ENCODE assay signal across 8 mouse cellular contexts in the genomic region with DNA sequence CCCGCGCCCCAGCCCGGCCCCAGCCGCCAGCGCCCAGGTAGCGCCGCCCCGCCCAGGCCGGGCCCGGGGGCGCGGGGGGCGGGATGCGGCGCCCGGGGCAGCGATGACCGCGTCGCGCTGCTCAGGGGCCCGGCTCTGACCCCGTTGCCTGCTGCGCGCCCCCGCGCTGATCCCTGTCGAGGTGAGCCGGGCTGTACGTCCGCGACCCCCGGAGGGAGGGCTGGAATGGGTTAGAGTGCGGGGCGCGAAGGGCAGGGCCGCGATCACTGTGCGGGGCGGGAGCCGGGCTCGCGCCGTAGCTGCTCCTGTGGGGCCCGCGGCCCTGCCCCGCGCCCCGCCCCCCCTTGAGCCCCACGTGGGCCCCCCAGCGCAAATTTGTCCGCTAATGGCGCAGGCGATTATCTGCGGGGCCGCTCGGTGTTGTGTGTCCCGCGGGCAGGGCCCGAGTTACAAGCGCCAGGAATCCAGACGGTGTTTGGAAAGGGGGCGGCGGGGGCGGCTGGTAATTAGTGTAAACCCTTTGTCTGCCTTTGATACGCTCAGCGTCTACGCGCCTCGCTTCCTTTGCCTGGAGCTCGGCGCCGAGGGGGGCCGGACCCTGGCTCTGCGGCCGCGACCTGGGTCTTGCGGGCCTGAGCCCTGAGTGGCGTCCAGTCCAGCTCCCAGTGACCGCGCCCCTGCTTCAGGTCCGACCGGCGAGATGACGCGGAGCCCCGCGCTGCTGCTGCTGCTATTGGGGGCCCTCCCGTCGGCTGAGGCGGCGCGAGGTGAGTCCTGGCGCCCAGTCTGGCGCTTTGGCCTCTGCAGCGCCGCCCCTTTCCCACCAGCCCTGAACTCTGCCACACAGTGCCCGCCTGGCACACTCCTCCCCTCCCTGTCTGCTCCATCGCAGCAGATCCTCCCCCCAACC. TPM values are rescaled to one million over a fixed set of nuclear protein-coding genes. Genes with fewer than 3 reads are reported as not detected.
DNase-seq lines count a peak whose midpoint lies in the region; ATAC-seq and TF ChIP-seq lines count a peak whose summit lies in the region.

No protein-coding gene starts in this region.

- H3K4me3 ChIP-seq in lung, adult 2 months (replicated peaks; ENCODE audit: extremely low read depth, low read depth, low read length) = peak overlapping the region; percentile 80
- peak overlapping the region; percentile 68 for H3K4me3 ChIP-seq in neural tube, embryonic 14.5 days (ENCODE audit: low read depth, low read length)

- ATAC-seq in neural tube, embryonic 14.5 days (ENCODE audit: low read depth) = peak; percentile 45

- peak; percentile 73 to 83 for DNase-seq in adrenal gland, adult (ENCODE audit: inconsistent age in 2 of 2, low spot score in 1 of 2)
- DNase-seq in adrenal gland, adult 8-10 months = no peak
- peak; percentile 70 to 71 for DNase-seq in adrenal gland, postnatal 36 days
- DNase-seq in forelimb bud, embryonic 11.5 days (ENCODE audit: low read depth, low spot score) = peak; percentile 23
- peak; percentile 68 for DNase-seq in kidney, adult 11 months
- DNase-seq in lung, adult 2 months = peak; percentile 53
- peak; percentile 41 for DNase-seq in urinary bladder, postnatal 14 days (ENCODE audit: low spot score)

- WGBS in lung, adult 2 months = under 1% methylated on average over 93 of the region's 99 CpGs
- WGBS in neural tube, embryonic 14.5 days = under 1% methylated on average over 69 of the region's 99 CpGs

- H3K36me3 ChIP-seq in neural tube, embryonic 14.5 days (ENCODE audit: control insufficient read depth, insufficient read depth, low read length) = no peaks in the 10 kb centered on the region

- no peak overlapping the region for H3K27ac ChIP-seq in neural tube, embryonic 14.5 days (ENCODE audit: low read depth, low read length)

- peaks cover 6% of the 10 kb centered on the region; the same call in 1 of the 2 replicates for H3K4me1 ChIP-seq in lung, adult 2 months (ENCODE audit: control insufficient read depth, insufficient read depth, low read length)
- 0 out of 2 replicates have a peak, but pooled peaks cover 4% of the 10 kb centered on the region for H3K4me1 ChIP-seq in neural tube, embryonic 14.5 days (ENCODE audit: control insufficient read depth, insufficient read depth, low read length)

- no peaks in the 10 kb centered on the region for H3K9me3 ChIP-seq in neural tube, embryonic 14.5 days (ENCODE audit: control insufficient read depth, low read length)

- peak overlapping the region; percentile 99 for H3K4me2 ChIP-seq in neural tube, embryonic 14.5 days (ENCODE audit: low read depth, low read length)

- H3K9ac ChIP-seq in neural tube, embryonic 14.5 days (replicated peaks; ENCODE audit: low read depth, low read length) = peak overlapping the region; percentile 42

- H3K27me3 ChIP-seq in neural tube, embryonic 14.5 days (ENCODE audit: control insufficient read depth, insufficient read depth, low read length) = peaks cover 6% of the 10 kb centered on the region; the same call in 1 of the 2 replicates

- no peak for TF ChIP-seq CTCF in lung, adult 2 months (IDR thresholded peaks at IDR 0.05; ENCODE audit: insufficient read depth, low read length)

- no peak for TF ChIP-seq POLR2A in lung, adult 2 months (IDR thresholded peaks at IDR 0.05; ENCODE audit: borderline replicate concordance, extremely low read depth, low read depth, low read length)

RNA-seq across cellular contexts. Expression of a gene that starts 2.4 kb away (rescaled TPM):
- 10 to 100 TPM; 29.5 to 52.6 (median 34.7) TPM for total RNA-seq in adrenal gland, adult 8-10 months (2022)
- total RNA-seq in adrenal gland, postnatal 36 days (2021) = 10 to 100 TPM; 45.8 to 47.5 TPM
- polyA plus RNA-seq in lung, adult 2 months (2012; rRNA removed) = 48.5 and 48.7 TPM in 2 replicates
- polyA plus RNA-seq in neural tube, embryonic 14.5 days (2014; fragmentation: Nextera tagmentation; extraction: Ambion mirVana) = 6.5 and 7.0 TPM in 2 replicates

RNA-seq across cellular contexts. Expression of a gene that starts 19.2 kb away (rescaled TPM):
- total RNA-seq in adrenal gland, adult 8-10 months (2022) = under 1 TPM; 0.14 to 0.46 (median 0.19) TPM
- under 1 TPM in 1 of 2 experiments, not detected in 1; 0.30 TPM for total RNA-seq in adrenal gland, postnatal 36 days (2021)
- 0.05 and 0.11 TPM in 2 replicates for polyA plus RNA-seq in lung, adult 2 months (2012; rRNA removed)
- 2.6 and 3.3 TPM in 2 replicates for polyA plus RNA-seq in neural tube, embryonic 14.5 days (2014; fragmentation: Nextera tagmentation; extraction: Ambion mirVana)

RNA-seq across cellular contexts. Expression of a gene that starts 25.1 kb away (rescaled TPM):
- total RNA-seq in adrenal gland, adult 8-10 months (2022) = 10 to 100 TPM; 15.3 to 39.9 (median 31.0) TPM
- total RNA-seq in adrenal gland, postnatal 36 days (2021) = 10 to 100 TPM; 17.4 to 18.7 TPM
- 24.5 and 27.5 TPM in 2 replicates for polyA plus RNA-seq in lung, adult 2 months (2012; rRNA removed)
- 25.5 and 28.7 TPM in 2 replicates for polyA plus RNA-seq in neural tube, embryonic 14.5 days (2014; fragmentation: Nextera tagmentation; extraction: Ambion mirVana)

RNA-seq across cellular contexts. Expression of a gene that starts 34.5 kb away (rescaled TPM):
- 10 to 100 TPM; 17.5 to 31.1 (median 22.6) TPM for total RNA-seq in adrenal gland, adult 8-10 months (2022)
- 10 to 100 TPM; 14.0 to 16.0 TPM for total RNA-seq in adrenal gland, postnatal 36 days (2021)
- 28.4 and 34.5 TPM in 2 replicates for polyA plus RNA-seq in lung, adult 2 months (2012; rRNA removed)
- polyA plus RNA-seq in neural tube, embryonic 14.5 days (2014; fragmentation: Nextera tagmentation; extraction: Ambion mirVana) = 11.7 and 12.2 TPM in 2 replicates
